Mouse (Mus musculus): ENCODE measurements around the gene Hunk.

DNA sequence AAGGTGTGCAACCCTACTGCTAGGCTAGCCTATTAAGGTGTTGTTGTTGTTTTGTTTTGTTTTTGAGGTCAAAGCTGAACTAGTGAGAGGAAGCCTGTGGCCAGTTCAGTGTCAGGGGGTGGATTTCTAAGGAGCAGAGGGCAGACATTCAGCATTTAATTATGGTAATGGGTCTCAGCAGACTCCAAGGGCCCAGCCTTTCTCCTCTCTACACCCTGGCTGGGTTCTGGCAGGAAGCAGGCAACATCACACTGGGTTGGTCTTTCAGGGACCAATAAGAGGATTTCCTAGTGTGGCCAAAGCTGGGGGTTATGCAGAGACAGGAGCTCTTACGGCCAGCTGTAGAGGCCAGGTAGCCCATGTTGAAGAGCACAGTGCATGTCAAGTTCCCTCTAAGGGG lies 136.8 kb downstream of the Hunk start:
- TF ChIP-seq CTCF (IDR thresholded peaks at IDR 0.05; ENCODE audit: control insufficient read depth, insufficient read depth, low read length) (no peak), POLR2A (IDR thresholded peaks at IDR 0.05; ENCODE audit: borderline replicate concordance, control insufficient read depth, low read depth, low read length) (no peak)

Data from bone marrow, adult 2 months (tissue).